Mouse (Mus musculus): ENCODE measurements at regions not wholly inside any gene's neighbourhood (a gene's known extent, or its start where the extent isn't known, plus 50 kb on each side); places are given as distances from the start of the nearest gene placed in this dataset.

GRCm38 (mm10) chr15:48860627-48861026, 5024.1 kb upstream of the Gm7489 start:
- no peaks in the 10 kb centered on the region for H3K27me3 ChIP-seq (replicated peaks)
- no peak overlapping the region for H3K9ac ChIP-seq (ENCODE audit: insufficient read depth, low read depth)
- peaks cover 41% of the 10 kb centered on the region for H3K9me3 ChIP-seq (replicated peaks; ENCODE audit: low read length)
- no peak for DNase-seq (ENCODE audit: extremely low read depth)
- H3K4me1 ChIP-seq (ENCODE audit: control insufficient read depth in 1 of 2, insufficient read depth in 2 of 2): no peaks in the 10 kb centered on the region
- no peak overlapping the region for H3K27ac ChIP-seq (ENCODE audit: insufficient read depth, low read depth)
- no peak for TF ChIP-seq E2F4 (IDR thresholded peaks at IDR 0.05; ENCODE audit: insufficient replicate concordance, low read depth, low read length)
- TF ChIP-seq POLR2A (IDR thresholded peaks at IDR 0.05; ENCODE audit: low read depth, low read length): no peak
- TF ChIP-seq ZKSCAN1 (IDR thresholded peaks at IDR 0.05; ENCODE audit: borderline replicate concordance, low read depth, low read length): no peak
- TF ChIP-seq RCOR1 (conservative IDR thresholded peaks at IDR 0.05; ENCODE audit: low read depth, low read length): no peak
- no peak for TF ChIP-seq ETS1 (conservative IDR thresholded peaks at IDR 0.05; ENCODE audit: low read depth, low read length)
- no peak for TF ChIP-seq JUND (conservative IDR thresholded peaks at IDR 0.05; ENCODE audit: low read depth, low read length)
- no peak for TF ChIP-seq EP300 (IDR thresholded peaks at IDR 0.05; ENCODE audit: low read length)
- TF ChIP-seq HCFC1 (IDR thresholded peaks at IDR 0.05; ENCODE audit: low read depth, low read length): no peak
- TF ChIP-seq GABPA (IDR thresholded peaks at IDR 0.05; ENCODE audit: insufficient replicate concordance, low read depth, low read length): no peak
- TF ChIP-seq MXI1 (IDR thresholded peaks at IDR 0.05; ENCODE audit: low read depth, low read length): no peak
- no peak for TF ChIP-seq MAFK (IDR thresholded peaks at IDR 0.05; ENCODE audit: insufficient replicate concordance, low read length)
- TF ChIP-seq MAZ (IDR thresholded peaks at IDR 0.05; ENCODE audit: low read depth, low read length): no peak
- no peak for TF ChIP-seq USF2 (conservative IDR thresholded peaks at IDR 0.05; ENCODE audit: low read depth, low read length)
- TF ChIP-seq CHD1 (IDR thresholded peaks at IDR 0.05; ENCODE audit: low read depth, low read length): no peak
- TF ChIP-seq KAT2A (IDR thresholded peaks at IDR 0.05; ENCODE audit: insufficient replicate concordance, low read length): no peak
- no peak for TF ChIP-seq JUN (IDR thresholded peaks at IDR 0.05; ENCODE audit: insufficient read depth, low read depth, low read length)
- TF ChIP-seq RAD21 (IDR thresholded peaks at IDR 0.05; ENCODE audit: low read depth, low read length): no peak
- TF ChIP-seq TBP (conservative IDR thresholded peaks at IDR 0.05; ENCODE audit: low read depth, low read length): no peak
- TF ChIP-seq SMC3 (IDR thresholded peaks at IDR 0.05; ENCODE audit: low read depth, low read length): no peak
- dilution Hi-C loops (cut with MboI; ENCODE audit: extremely low pct_ligation_motif_present, extremely low pct_unique_long_range_greater_than_20kb, low sequenced_read_pairs) (no loop called here), in situ Hi-C loops (cut with MboI; ENCODE audit: low pct_ligation_motif_present, low pct_unique_long_range_greater_than_20kb, low sequenced_read_pairs) (no loop called here)
- no peaks in the 10 kb centered on the region for H3K36me3 ChIP-seq (replicated peaks in 1 of 2; ENCODE audit: control insufficient read depth in 1 of 2, insufficient read depth in 1 of 2, low read length in 1 of 2)
- no peak overlapping the region for H3K4me3 ChIP-seq (replicated peaks in 1 of 3; ENCODE audit: low read depth in 2 of 3, low read length in 2 of 3, poor library complexity in 1 of 3)
- no peak overlapping the region for H3K4me2 ChIP-seq (ENCODE audit: insufficient read depth, low read depth, poor library complexity, severe bottlenecking)
- H3K79me2 ChIP-seq (replicated peaks; ENCODE audit: control insufficient read depth, extremely low read depth, insufficient read depth, poor library complexity, severe bottlenecking): no peaks in the 10 kb centered on the region

- no peak for DNase-seq (ENCODE audit: extremely low read depth)
- Histone ChIP-seq H3K79me2 (replicated peaks; ENCODE audit: control insufficient read depth, extremely low read depth, insufficient read depth, poor library complexity, severe bottlenecking) (no peaks in the 10 kb centered on the region), H3K27me3 (replicated peaks) (no peaks in the 10 kb centered on the region), H3K9ac (ENCODE audit: insufficient read depth, low read depth) (no peak overlapping the region), H3K9me3 (replicated peaks; ENCODE audit: low read length) (peaks cover 72% of the 10 kb centered on the region), H3K4me2 (ENCODE audit: insufficient read depth, low read depth, poor library complexity, severe bottlenecking) (no peak overlapping the region), H3K4me1 (ENCODE audit: control insufficient read depth in 1 of 2, insufficient read depth in 2 of 2) (no peaks in the 10 kb centered on the region), H3K36me3 (replicated peaks in 1 of 2; ENCODE audit: control insufficient read depth in 1 of 2, insufficient read depth in 1 of 2, low read length in 1 of 2) (no peaks in the 10 kb centered on the region), H3K27ac (ENCODE audit: insufficient read depth, low read depth) (no peak overlapping the region), H3K4me3 (replicated peaks in 1 of 3; ENCODE audit: low read depth in 2 of 3, low read length in 2 of 3, poor library complexity in 1 of 3) (no peak overlapping the region)
- in situ Hi-C loops (cut with MboI; ENCODE audit: low pct_ligation_motif_present, low pct_unique_long_range_greater_than_20kb, low sequenced_read_pairs) (no loop called here), dilution Hi-C loops (cut with MboI; ENCODE audit: extremely low pct_ligation_motif_present, extremely low pct_unique_long_range_greater_than_20kb, low sequenced_read_pairs) (no loop called here)
- TF ChIP-seq ZKSCAN1 (IDR thresholded peaks at IDR 0.05; ENCODE audit: borderline replicate concordance, low read depth, low read length) (no peak), SIN3A (IDR thresholded peaks at IDR 0.05; ENCODE audit: low read length) (no peak), KAT2A (IDR thresholded peaks at IDR 0.05; ENCODE audit: insufficient replicate concordance, low read length) (no peak), BHLHE40 (IDR thresholded peaks at IDR 0.05; ENCODE audit: low read depth, low read length) (no peak), RCOR1 (conservative IDR thresholded peaks at IDR 0.05; ENCODE audit: low read depth, low read length) (no peak), PAX5 (IDR thresholded peaks at IDR 0.05; ENCODE audit: low read length) (no peak), ZNF384 (IDR thresholded peaks at IDR 0.05; ENCODE audit: low read depth, low read length) (no peak), TCF12 (IDR thresholded peaks at IDR 0.05; ENCODE audit: low read depth, low read length) (no peak)
Measured at GRCm38 (mm10) chr15:48898546-48898945, 4986.2 kb upstream of the Gm7489 start.

Data from CH12.LX (cell line).